Mouse (Mus musculus): ENCODE measurements at regions not wholly inside any gene's neighbourhood (a gene's known extent, or its start where the extent isn't known, plus 50 kb on each side); places are given as distances from the start of the nearest gene placed in this dataset.

- no peaks in the 10 kb centered on the region; the same call in 1 of the 2 replicates for H3K27me3 ChIP-seq (replicated peaks; ENCODE audit: control insufficient read depth, insufficient read depth, low read length)
- WGBS, result 97% methylated on average over 6 of the region's 6 CpGs
- no peak overlapping the region for H3K4me3 ChIP-seq (ENCODE audit: low read length)
- no peaks in the 10 kb centered on the region for H3K9me3 ChIP-seq (ENCODE audit: control insufficient read depth, low read length)
- no peak overlapping the region for H3K9ac ChIP-seq (ENCODE audit: low read depth, low read length)
- H3K36me3 ChIP-seq (ENCODE audit: control insufficient read depth, insufficient read depth, low read length), result no peaks in the 10 kb centered on the region
- H3K27ac ChIP-seq (ENCODE audit: low read depth, low read length), result no peak overlapping the region
- no peak for ATAC-seq
- H3K4me1 ChIP-seq (ENCODE audit: control insufficient read depth, insufficient read depth, low read depth, low read length), result 0 out of 2 replicates have a peak, but pooled peaks cover under 1% of the 10 kb centered on the region
- no peak overlapping the region for H3K4me2 ChIP-seq (ENCODE audit: low read length)
Observed at GRCm38 (mm10) chr3:149261764-149262163, 271.4 kb upstream of the Adgrl2 start.

GRCm38 (mm10) chr3:149258826-149259225 lies 268.5 kb upstream of the Adgrl2 start:
- H3K36me3 ChIP-seq (ENCODE audit: control insufficient read depth, insufficient read depth, low read length), result no peaks in the 10 kb centered on the region
- no peak overlapping the region for H3K27ac ChIP-seq (ENCODE audit: low read depth, low read length)
- no peak for ATAC-seq
- H3K27me3 ChIP-seq (replicated peaks; ENCODE audit: control insufficient read depth, insufficient read depth, low read length), result no peaks in the 10 kb centered on the region; the same call in 1 of the 2 replicates
- H3K9ac ChIP-seq (ENCODE audit: low read depth, low read length), result no peak overlapping the region
- no peak overlapping the region for H3K4me2 ChIP-seq (ENCODE audit: low read length)
- H3K4me3 ChIP-seq (ENCODE audit: low read length), result no peak overlapping the region
- WGBS, result 43% methylated on average over 6 of the region's 6 CpGs
- no peaks in the 10 kb centered on the region for H3K9me3 ChIP-seq (ENCODE audit: control insufficient read depth, low read length)
- peaks cover 6% of the 10 kb centered on the region; the same call in 1 of the 2 replicates for H3K4me1 ChIP-seq (ENCODE audit: control insufficient read depth, insufficient read depth, low read depth, low read length)

GRCm38 (mm10) chr3:149256891-149257290 lies 266.5 kb upstream of the Adgrl2 start:
- WGBS, result 36% methylated on average over 9 of the region's 9 CpGs
- no peak overlapping the region for H3K4me2 ChIP-seq (ENCODE audit: low read length)

GRCm38 (mm10) chr3:149253080-149253479 lies 262.7 kb upstream of the Adgrl2 start:
- no peaks in the 10 kb centered on the region for H3K27me3 ChIP-seq (replicated peaks; ENCODE audit: control insufficient read depth, insufficient read depth, low read length)
- no peak overlapping the region for H3K9ac ChIP-seq (ENCODE audit: low read depth, low read length)
- peaks cover 6% of the 10 kb centered on the region; the same call in 1 of the 2 replicates for H3K4me1 ChIP-seq (ENCODE audit: control insufficient read depth, insufficient read depth, low read depth, low read length)
- H3K4me3 ChIP-seq (ENCODE audit: low read length), result no peak overlapping the region
- no peaks in the 10 kb centered on the region for H3K9me3 ChIP-seq (ENCODE audit: control insufficient read depth, low read length)
- no peak overlapping the region for H3K4me2 ChIP-seq (ENCODE audit: low read length)
- H3K27ac ChIP-seq (ENCODE audit: low read depth, low read length), result no peak overlapping the region
- 83% methylated on average over 6 of the region's 6 CpGs for WGBS
- no peak for ATAC-seq
- no peaks in the 10 kb centered on the region for H3K36me3 ChIP-seq (ENCODE audit: control insufficient read depth, insufficient read depth, low read length)

More at GRCm38 (mm10) chr3:149256891-149257290, 266.5 kb upstream of the Adgrl2 start:
- Histone ChIP-seq H3K9me3 (ENCODE audit: control insufficient read depth, low read length) (no peaks in the 10 kb centered on the region), H3K36me3 (ENCODE audit: control insufficient read depth, insufficient read depth, low read length) (no peaks in the 10 kb centered on the region), H3K9ac (ENCODE audit: low read depth, low read length) (no peak overlapping the region), H3K4me1 (ENCODE audit: control insufficient read depth, insufficient read depth, low read depth, low read length) (peaks cover 6% of the 10 kb centered on the region; the same call in 1 of the 2 replicates), H3K27ac (ENCODE audit: low read depth, low read length) (no peak overlapping the region), H3K27me3 (replicated peaks; ENCODE audit: control insufficient read depth, insufficient read depth, low read length) (no peaks in the 10 kb centered on the region; the same call in 1 of the 2 replicates), H3K4me3 (ENCODE audit: low read length) (no peak overlapping the region)
- no peak for ATAC-seq

- WGBS, result 28% methylated on average over 6 of the region's 6 CpGs
- H3K36me3 ChIP-seq (ENCODE audit: control insufficient read depth, insufficient read depth, low read length), result no peaks in the 10 kb centered on the region
Observed at GRCm38 (mm10) chr3:149252144-149252543, 261.8 kb upstream of the Adgrl2 start.

GRCm38 (mm10) chr3:149247626-149247987 lies 257.3 kb upstream of the Adgrl2 start:
- H3K27me3 ChIP-seq (replicated peaks; ENCODE audit: control insufficient read depth, insufficient read depth, low read length), result no peaks in the 10 kb centered on the region
- ATAC-seq, result peak; percentile 17; the same call in 1 of the 2 replicates
- H3K4me2 ChIP-seq (ENCODE audit: low read length), result peak overlapping the region; percentile 10; the same call in 1 of the 2 replicates
- H3K4me1 ChIP-seq (ENCODE audit: control insufficient read depth, insufficient read depth, low read depth, low read length), result no peaks in the 10 kb centered on the region; the same call in 1 of the 2 replicates
- no peak overlapping the region for H3K27ac ChIP-seq (ENCODE audit: low read depth, low read length)
- peak overlapping the region; percentile 15; the same call in 1 of the 2 replicates for H3K4me3 ChIP-seq (ENCODE audit: low read length)
- no peaks in the 10 kb centered on the region for H3K36me3 ChIP-seq (ENCODE audit: control insufficient read depth, insufficient read depth, low read length)
- H3K9me3 ChIP-seq (ENCODE audit: control insufficient read depth, low read length), result no peaks in the 10 kb centered on the region
- H3K9ac ChIP-seq (ENCODE audit: low read depth, low read length), result no peak overlapping the region
- 39% methylated on average over 6 of the region's 6 CpGs for WGBS

More at GRCm38 (mm10) chr3:149252144-149252543, 261.8 kb upstream of the Adgrl2 start:
- Histone ChIP-seq H3K4me3 (ENCODE audit: low read length) (no peak overlapping the region), H3K4me1 (ENCODE audit: control insufficient read depth, insufficient read depth, low read depth, low read length) (peaks cover 6% of the 10 kb centered on the region), H3K9ac (ENCODE audit: low read depth, low read length) (no peak overlapping the region), H3K27ac (ENCODE audit: low read depth, low read length) (no peak overlapping the region), H3K27me3 (replicated peaks; ENCODE audit: control insufficient read depth, insufficient read depth, low read length) (no peaks in the 10 kb centered on the region), H3K9me3 (ENCODE audit: control insufficient read depth, low read length) (no peaks in the 10 kb centered on the region), H3K4me2 (ENCODE audit: low read length) (no peak overlapping the region)
- no peak for ATAC-seq

- 41% methylated on average over 10 of the region's 10 CpGs for WGBS
- no peaks in the 10 kb centered on the region for H3K9me3 ChIP-seq (ENCODE audit: control insufficient read depth, low read length)
- H3K36me3 ChIP-seq (ENCODE audit: control insufficient read depth, insufficient read depth, low read length), result no peaks in the 10 kb centered on the region
- ATAC-seq, result peak; percentile 52; the same call in 1 of the 2 replicates
- no peak overlapping the region for H3K9ac ChIP-seq (ENCODE audit: low read depth, low read length)
- H3K4me3 ChIP-seq (ENCODE audit: low read length), result peak overlapping the region; percentile 15; the same call in 1 of the 2 replicates
- peak overlapping the region; percentile 39 for H3K4me2 ChIP-seq (ENCODE audit: low read length)
- H3K4me1 ChIP-seq (ENCODE audit: control insufficient read depth, insufficient read depth, low read depth, low read length), result no peaks in the 10 kb centered on the region; the same call in 1 of the 2 replicates
- no peak overlapping the region for H3K27ac ChIP-seq (ENCODE audit: low read depth, low read length)
- H3K27me3 ChIP-seq (replicated peaks; ENCODE audit: control insufficient read depth, insufficient read depth, low read length), result no peaks in the 10 kb centered on the region
Observed at GRCm38 (mm10) chr3:149246935-149247625, 256.7 kb upstream of the Adgrl2 start.

GRCm38 (mm10) chr3:149239664-149240063 lies 249.3 kb upstream of the Adgrl2 start:
- 98% methylated on average over 3 of the region's 3 CpGs for WGBS

GRCm38 (mm10) chr3:149238076-149238475 lies 247.7 kb upstream of the Adgrl2 start:
- H3K27me3 ChIP-seq (replicated peaks; ENCODE audit: control insufficient read depth, insufficient read depth, low read length), result no peaks in the 10 kb centered on the region
- no peak overlapping the region for H3K4me2 ChIP-seq (ENCODE audit: low read length)
- no peaks in the 10 kb centered on the region for H3K36me3 ChIP-seq (ENCODE audit: control insufficient read depth, insufficient read depth, low read length)
- no peaks in the 10 kb centered on the region for H3K9me3 ChIP-seq (ENCODE audit: control insufficient read depth, low read length)
- H3K27ac ChIP-seq (ENCODE audit: low read depth, low read length), result no peak overlapping the region
- ATAC-seq, result no peak
- no peaks in the 10 kb centered on the region for H3K4me1 ChIP-seq (ENCODE audit: control insufficient read depth, insufficient read depth, low read depth, low read length)
- no peak overlapping the region for H3K4me3 ChIP-seq (ENCODE audit: low read length)
- H3K9ac ChIP-seq (ENCODE audit: low read depth, low read length), result no peak overlapping the region
- WGBS, result 77% methylated on average over 5 of the region's 5 CpGs

More at GRCm38 (mm10) chr3:149239664-149240063, 249.3 kb upstream of the Adgrl2 start:
- Histone ChIP-seq H3K4me1 (ENCODE audit: control insufficient read depth, insufficient read depth, low read depth, low read length) (no peaks in the 10 kb centered on the region), H3K4me2 (ENCODE audit: low read length) (no peak overlapping the region), H3K36me3 (ENCODE audit: control insufficient read depth, insufficient read depth, low read length) (no peaks in the 10 kb centered on the region), H3K27me3 (replicated peaks; ENCODE audit: control insufficient read depth, insufficient read depth, low read length) (no peaks in the 10 kb centered on the region), H3K9me3 (ENCODE audit: control insufficient read depth, low read length) (no peaks in the 10 kb centered on the region), H3K27ac (ENCODE audit: low read depth, low read length) (no peak overlapping the region), H3K9ac (ENCODE audit: low read depth, low read length) (no peak overlapping the region), H3K4me3 (ENCODE audit: low read length) (no peak overlapping the region)
- no peak for ATAC-seq
